Mouse (Mus musculus) liver, postnatal 0 days (tissue): ENCODE results near the gene Tspan18.

Experiments used
- CTCF ChIP-seq: sonication (generic); IDR thresholded peaks from 2 replicates; pipeline ENCODE4 v1.5.1; 2016; ENCODE audit warnings: antibody characterized with exemption, low read depth
- EP300 ChIP-seq: IDR thresholded peaks from 2 replicates; pipeline ENCODE4 v1.6.1; 2016; ENCODE audit warnings: antibody characterized with exemption, low read depth, mild to moderate bottlenecking

DNA sequence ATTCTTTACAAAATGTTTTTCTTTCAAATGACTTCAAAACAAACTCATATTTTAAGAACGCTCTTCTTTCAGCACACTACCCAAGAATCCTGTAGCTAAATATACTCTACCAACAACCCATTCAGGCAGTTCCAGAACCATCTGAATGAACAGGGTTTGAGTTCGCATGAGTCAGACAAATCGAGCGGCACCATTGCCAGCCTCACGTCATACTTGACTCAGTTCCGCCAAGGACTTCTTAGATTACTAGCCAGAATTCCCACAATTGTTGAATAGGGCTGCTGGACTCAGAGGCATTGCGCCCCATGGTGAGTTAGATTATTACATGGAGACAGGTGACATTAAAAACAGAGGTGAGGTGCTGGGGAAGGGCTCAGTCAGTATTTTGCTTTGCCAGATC is 58.3 kb downstream of the Tspan18 start:
- TF ChIP-seq CTCF (no peak), EP300 (no peak)
